11 mouse cellular contexts compared by ENCODE assay signal in the genomic region with DNA sequence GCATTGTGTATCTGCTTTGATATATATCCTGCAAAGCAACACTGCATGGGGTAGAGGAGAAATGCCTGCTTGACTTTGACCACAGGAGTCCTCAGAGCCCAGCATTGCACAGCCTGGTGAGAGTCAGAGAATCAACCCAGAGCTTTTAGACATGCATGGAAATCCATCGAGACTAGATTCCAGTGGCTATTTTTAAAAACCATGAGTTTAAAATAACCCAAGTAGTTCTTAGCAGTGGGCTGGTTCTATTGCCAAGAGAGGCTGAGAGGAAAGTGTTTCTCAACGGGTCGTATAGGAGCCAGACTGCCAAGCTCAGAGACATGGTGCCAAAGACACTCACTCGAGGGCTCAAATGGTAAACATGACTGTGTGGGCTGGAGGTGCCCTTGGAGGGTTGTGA.
DNase-seq lines count a peak whose midpoint lies in the region; TF ChIP-seq lines count a peak whose summit lies in the region.
"Had no signal": no experiment of that assay in that cellular context is flagged by ENCODE, and none has a peak within 500 bp of the region (broad histone marks: within the 10 kb centered on the region; RNA-seq: fewer than 3 reads in every experiment).

No protein-coding gene starts in this region.

- no peak overlapping the region for H3K4me3 ChIP-seq in left cerebral cortex, adult 2 months
- no peak overlapping the region for H3K4me3 ChIP-seq in layer of hippocampus, adult 2 months
- H3K4me3 ChIP-seq: embryonic facial prominence, embryonic 13.5 days; limb, embryonic 13.5 days had no signal

- intact Hi-C loops in left cerebral cortex, adult 2 months (cut with DNase I) = no loop called here
- intact Hi-C loops in heart, postnatal 36 days (cut with DNase I) = no loop called here

- DNase-seq in left cerebral cortex, adult 2 months (ENCODE audit: extremely low spot score in 1 of 2, low spot score in 2 of 2) = no peak
- no peak for DNase-seq in left cerebral cortex, adult 9 months (ENCODE audit: low spot score in 2 of 2)
- DNase-seq in fibroblast of lung, adult 2 months (ENCODE audit: low read depth) = peak; percentile 61
- peak; percentile 65 to 71 for DNase-seq in heart, adult 9 months (ENCODE audit: low spot score in 2 of 2)
- DNase-seq in heart, postnatal 36 days = peak; percentile 29 to 36
- DNase-seq in embryo, embryonic 11 days = no peak
- DNase-seq in layer of hippocampus, adult 2 months (ENCODE audit: low spot score in 2 of 2) = no peak
- DNase-seq: cerebellum, adult 9-10 months had no signal

- no peak for TF ChIP-seq CTCF in left cerebral cortex, adult 2 months (IDR thresholded peaks at IDR 0.05)
- no peak for TF ChIP-seq CTCF in layer of hippocampus, adult 2 months (conservative IDR thresholded peaks at IDR 0.05)

- 0 out of 2 replicates have a peak overlapping the region, but pooled peaks have one; percentile 24 for H3K27ac ChIP-seq in left cerebral cortex, adult 2 months
- H3K27ac ChIP-seq in layer of hippocampus, adult 2 months = no peak overlapping the region
- H3K27ac ChIP-seq: embryonic facial prominence, embryonic 13.5 days; limb, embryonic 13.5 days; macrophage had no signal

Comparison
In these comparisons a context has a peak if more than half of its experiments do, and no peak if none do; other contexts are left out.
1. DNase-seq: peak in fibroblast of lung, adult 2 months (single experiment), heart, adult 9 months (2 of 2) and heart, postnatal 36 days (2 of 2); none in left cerebral cortex, adult 2 months (0 of 2), left cerebral cortex, adult 9 months (0 of 2), embryo, embryonic 11 days (single experiment) and layer of hippocampus, adult 2 months (0 of 2).